Mouse (Mus musculus) urinary bladder, postnatal 25 days (tissue): Measurements from ENCODE around the gene Zfp524.
"Not testable (repeated sequence)": the region's sequence is repeated elsewhere in the genome, so short reads cannot be mapped to it uniquely, and the experiment has no call there.

ENCODE experiments used
- DNase-seq: peaks from one replicate; pipeline ENCODE4 v3.0.0; 2022; ENCODE audit warnings: low spot score

Zfp524 gene

GRCm38 (mm10) chr7:5016057-5016456, 1.8 kb downstream of the Zfp524 start:
- no peak for DNase-seq

GRCm38 (mm10) chr7:5016920-5017319, 2.7 kb downstream of the Zfp524 start:
- DNase-seq, result no peak

GRCm38 (mm10) chr7:5017352-5017751, 3.1 kb downstream of the Zfp524 start:
- no peak for DNase-seq

- no peak for DNase-seq
These were observed 3.7 kb downstream of the Zfp524 start for GRCm38 (mm10) chr7:5017931-5018330.

GRCm38 (mm10) chr7:5019576-5019975, 5.4 kb downstream of the Zfp524 start:
- DNase-seq, result not testable (repeated sequence)

GRCm38 (mm10) chr7:5020000-5020681, 5.9 kb downstream of the Zfp524 start, which contains the start of the genes Zfp865 and Ccdc106:
TSS of gene Zfp865 (plus strand) at chr7:5020376.
TSS of gene Ccdc106 (plus strand) at chr7:5020553.
- peak; percentile 94 for DNase-seq

GRCm38 (mm10) chr7:5020685-5021084, 6.5 kb downstream of the Zfp524 start:
- DNase-seq, result peak; percentile 31

GRCm38 (mm10) chr7:5021197-5021596, 7.0 kb downstream of the Zfp524 start:
- DNase-seq, result no peak

GRCm38 (mm10) chr7:5029543-5029942, 15.3 kb downstream of the Zfp524 start:
- DNase-seq, result no peak

GRCm38 (mm10) chr7:5029946-5030345, 15.7 kb downstream of the Zfp524 start:
- no peak for DNase-seq

- no peak for DNase-seq
These were observed 16.5 kb downstream of the Zfp524 start for GRCm38 (mm10) chr7:5030554-5031275.

GRCm38 (mm10) chr7:5031496-5031895, 17.3 kb downstream of the Zfp524 start:
- no peak for DNase-seq

GRCm38 (mm10) chr7:5033818-5034217, 19.6 kb downstream of the Zfp524 start, which contains the start of gene 4632433K11Rik:
TSS of gene 4632433K11Rik (plus strand) at chr7:5034118.
- DNase-seq, result no peak

GRCm38 (mm10) chr7:5035628-5036027, 21.4 kb downstream of the Zfp524 start:
- no peak for DNase-seq

- no peak for DNase-seq
These were observed 21.9 kb downstream of the Zfp524 start for GRCm38 (mm10) chr7:5036136-5036535.

GRCm38 (mm10) chr7:5037026-5037425, 22.8 kb downstream of the Zfp524 start:
- no peak for DNase-seq

- no peak for DNase-seq
These were observed 23.3 kb downstream of the Zfp524 start for GRCm38 (mm10) chr7:5037467-5037866.

GRCm38 (mm10) chr7:5038109-5038732, 24.0 kb downstream of the Zfp524 start, which contains the start of gene Zfp784:
TSS of gene Zfp784 (minus strand) at chr7:5038446.
- DNase-seq, result peak; percentile 94

GRCm38 (mm10) chr7:5038940-5039339, 24.7 kb downstream of the Zfp524 start:
- no peak for DNase-seq

- no peak for DNase-seq
These were observed 30.8 kb downstream of the Zfp524 start for GRCm38 (mm10) chr7:5044981-5045380.

GRCm38 (mm10) chr7:5046112-5046511, 31.9 kb downstream of the Zfp524 start:
- no peak for DNase-seq

GRCm38 (mm10) chr7:5047313-5047712, 33.1 kb downstream of the Zfp524 start:
- DNase-seq, result no peak
